Mouse (Mus musculus) frontal cortex, adult (tissue): Measurements from ENCODE around the gene Astl.
A peak's percentile ranks its signal among the peaks of the same experiment; 100 is the strongest.
"Not testable (repeated sequence)": the region's sequence is repeated elsewhere in the genome, so short reads cannot be mapped to it uniquely, and the experiment has no call there.

Experiments used
- ATAC-seq: cut with Nextera tagmentation; 2 replicates; pipeline ENCODE4 v1.9.2; 2017; ENCODE audit warnings: mild to moderate bottlenecking, moderate library complexity, mixed read lengths; ENCODE audit not compliant: low TSS enrichment

Gene Astl

GRCm38 (mm10) chr2:127338416-127338815, at the start of gene Astl:
Gene Astl (plus strand): TSS chr2:127338639.
- no peak for ATAC-seq

DNA sequence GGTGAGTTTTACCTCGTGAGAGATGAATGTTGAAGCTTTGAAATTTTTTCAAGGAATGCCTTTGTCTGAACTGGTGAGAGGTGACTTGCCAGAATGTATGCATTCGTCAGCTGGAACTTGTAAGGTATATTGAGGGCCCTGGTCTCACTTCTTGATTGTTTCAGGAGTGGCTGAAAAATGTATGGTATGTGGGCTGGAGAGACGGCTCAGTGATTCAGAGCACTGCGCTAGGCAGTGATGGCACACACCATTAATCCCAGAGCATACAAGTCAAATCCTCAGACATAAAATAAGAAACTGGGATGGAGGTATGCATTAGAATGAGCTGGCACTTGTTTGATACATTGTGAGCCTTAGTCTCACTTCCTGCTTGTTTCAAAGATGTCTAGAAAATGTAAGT, 46.2 kb upstream of the Astl start:
- no peak for ATAC-seq

GRCm38 (mm10) chr2:127297001-127297805, 41.2 kb upstream of the Astl start:
- ATAC-seq, result peak; percentile 24; the same call in 1 of the 2 replicates

DNA sequence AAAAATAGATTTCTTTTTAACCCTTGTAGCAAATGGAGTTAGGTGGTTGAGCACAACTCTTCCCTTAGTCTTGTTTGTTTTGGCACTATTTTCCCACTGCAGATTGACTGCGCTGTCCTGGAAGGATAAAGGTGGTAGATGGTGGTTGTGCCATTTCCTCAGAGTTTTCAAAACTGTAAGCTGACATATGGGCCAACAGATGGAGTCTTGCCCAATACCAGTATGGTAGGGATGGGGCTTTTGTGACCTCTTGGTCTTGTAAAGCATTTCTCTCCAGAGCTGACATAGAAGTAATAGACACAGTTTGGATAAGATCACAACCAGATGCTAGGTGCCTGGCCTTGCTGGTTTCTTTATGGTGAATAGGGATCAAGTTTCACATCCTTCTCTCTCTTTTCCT, 40.4 kb upstream of the Astl start:
- no peak for ATAC-seq

DNA sequence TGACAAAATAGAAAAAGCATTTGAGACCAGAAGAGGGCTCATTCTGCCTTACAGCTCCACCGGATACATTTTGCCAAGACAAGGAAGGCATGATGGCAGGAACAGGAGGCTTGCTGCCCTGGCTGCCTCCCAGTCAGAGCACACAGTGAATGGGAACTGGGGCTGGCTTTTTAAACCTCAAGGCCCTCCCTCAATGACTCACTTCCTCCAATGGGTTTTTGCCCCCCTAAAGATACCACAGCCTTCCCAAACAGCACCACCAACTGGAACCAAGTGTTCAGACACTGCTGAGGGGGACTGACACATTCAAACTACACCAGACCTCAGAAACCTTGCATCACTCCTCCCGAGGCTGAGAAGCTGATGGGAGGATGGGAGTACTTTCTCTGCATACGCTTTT, 37.7 kb upstream of the Astl start:
- no peak for ATAC-seq

DNA sequence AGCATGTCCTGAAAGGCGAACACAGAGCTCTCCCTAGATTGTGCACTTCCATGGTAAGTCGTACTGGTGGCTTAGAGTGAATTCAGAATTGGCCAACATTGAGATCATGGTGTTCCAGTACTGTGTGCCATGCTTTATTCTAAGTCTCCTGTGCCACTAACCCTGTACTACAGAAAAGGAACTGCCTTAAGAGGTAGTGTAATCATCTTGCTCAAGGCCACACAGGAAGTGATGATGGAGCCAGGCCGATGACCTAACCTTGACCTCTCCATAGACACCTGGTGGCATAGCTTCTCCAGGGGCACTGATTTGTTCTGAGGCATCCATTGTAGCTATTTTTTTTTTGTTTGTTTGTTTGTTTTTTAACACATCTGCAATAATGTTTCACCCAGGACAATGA, 36.6 kb upstream of the Astl start:
- no peak for ATAC-seq

DNA sequence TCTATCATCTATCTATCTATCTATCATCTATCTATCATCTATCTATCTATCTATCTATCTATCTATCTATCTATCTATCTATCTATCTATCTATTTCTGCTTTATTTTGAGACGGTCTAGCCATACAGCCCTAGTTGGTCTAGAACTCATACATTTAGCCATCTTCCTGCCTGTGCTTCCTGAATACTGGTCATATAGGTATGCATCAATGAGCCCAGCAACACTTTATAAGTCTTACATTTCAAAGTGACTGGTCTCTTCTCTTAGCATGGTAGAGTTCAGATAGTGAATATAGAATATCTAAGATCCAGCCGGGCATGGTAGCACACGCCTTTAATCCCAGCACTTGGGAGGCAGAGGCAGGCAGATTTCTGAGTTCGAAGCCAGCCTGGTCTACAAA, 34.2 kb upstream of the Astl start:
- ATAC-seq, result not testable (repeated sequence)

- ATAC-seq, result no peak
These were observed 33.7 kb upstream of the Astl start for GRCm38 (mm10) chr2:127304609-127305210.

DNA sequence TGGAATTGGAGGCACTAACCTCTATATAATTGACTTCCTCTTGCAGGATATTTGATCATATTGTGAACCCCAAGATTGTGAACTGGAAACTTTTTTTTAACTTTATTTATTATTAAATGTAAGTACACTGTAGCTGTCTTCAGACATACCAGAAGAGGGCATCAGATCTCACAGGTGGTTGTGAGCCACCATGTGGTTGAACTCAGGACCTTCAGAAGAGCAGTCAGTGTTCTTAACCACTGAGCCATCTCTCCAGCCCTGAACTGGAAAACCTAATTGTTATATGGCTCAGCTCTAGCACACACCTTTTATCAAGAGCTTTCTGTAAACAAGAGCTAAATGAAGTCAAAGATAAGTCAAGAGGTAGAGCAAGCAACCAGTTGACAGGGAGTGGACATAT, 32.3 kb upstream of the Astl start:
- ATAC-seq, result no peak

DNA sequence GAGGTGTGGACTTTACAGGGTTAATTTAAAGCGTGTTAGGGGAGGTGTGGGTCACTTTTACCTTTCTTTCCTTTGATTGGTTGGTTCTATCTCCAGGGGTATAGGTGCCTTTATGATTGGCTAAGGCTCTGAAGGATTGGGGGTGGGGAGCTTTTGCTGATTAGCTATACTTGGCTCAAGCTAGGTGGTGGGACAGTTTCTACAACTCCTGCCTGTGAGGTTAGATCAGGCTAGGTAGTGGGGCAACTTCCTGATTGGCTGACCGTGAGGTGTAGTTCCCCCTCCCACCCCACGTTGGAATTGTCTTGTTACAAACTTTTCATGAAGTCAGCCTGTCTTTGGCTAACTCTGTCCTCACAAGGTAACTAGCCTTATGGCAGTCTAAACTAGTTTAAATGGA, 31.3 kb upstream of the Astl start:
- no peak for ATAC-seq

- no peak for ATAC-seq
These were observed 29.8 kb upstream of the Astl start for GRCm38 (mm10) chr2:127308660-127309059.

DNA sequence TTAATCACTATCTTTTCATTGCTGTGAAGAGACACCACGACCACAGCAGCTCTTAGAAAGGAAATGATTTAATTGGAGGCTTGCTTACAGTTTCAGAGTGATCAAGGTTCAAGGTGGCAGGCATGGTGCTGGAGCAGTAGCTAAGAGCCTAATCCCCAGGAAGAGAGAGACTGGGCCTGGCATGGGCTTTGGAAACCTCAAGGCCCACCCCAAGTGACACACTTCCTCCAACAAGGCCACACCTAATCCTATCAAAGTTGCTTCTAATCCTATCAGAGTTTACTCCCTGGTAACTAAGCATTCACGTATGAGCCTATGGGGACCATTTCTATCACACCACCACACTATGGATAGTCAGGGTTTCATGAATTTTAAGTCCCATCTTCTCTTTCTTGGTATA, 28.2 kb upstream of the Astl start:
- no peak for ATAC-seq

DNA sequence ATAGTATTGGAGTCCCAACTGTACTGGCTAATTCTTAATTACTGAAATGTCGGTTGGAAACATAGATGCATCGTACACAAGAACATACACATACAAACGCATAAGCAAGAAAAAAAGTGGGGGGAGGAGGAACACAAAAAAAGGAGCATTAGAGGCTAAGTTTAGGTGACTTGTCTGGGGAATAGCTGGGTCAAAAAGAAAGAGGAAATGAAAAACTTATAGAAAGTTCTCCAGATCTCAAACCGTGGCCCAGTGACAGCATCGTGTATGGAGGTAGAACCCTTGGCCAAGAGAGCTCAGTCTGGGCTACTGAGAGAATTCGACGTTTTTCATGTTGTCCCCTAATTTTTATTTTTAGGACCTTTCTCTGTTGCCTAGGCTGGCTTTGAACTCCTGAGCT, 27.8 kb upstream of the Astl start:
- no peak for ATAC-seq

- ATAC-seq, result no peak
These were observed 27.2 kb upstream of the Astl start for GRCm38 (mm10) chr2:127311193-127311592.

GRCm38 (mm10) chr2:127312801-127313200, 25.6 kb upstream of the Astl start:
- no peak for ATAC-seq

GRCm38 (mm10) chr2:127313878-127314277, 24.6 kb upstream of the Astl start:
- ATAC-seq, result no peak

- ATAC-seq, result no peak
These were observed 23.8 kb upstream of the Astl start for GRCm38 (mm10) chr2:127314467-127315154.

DNA sequence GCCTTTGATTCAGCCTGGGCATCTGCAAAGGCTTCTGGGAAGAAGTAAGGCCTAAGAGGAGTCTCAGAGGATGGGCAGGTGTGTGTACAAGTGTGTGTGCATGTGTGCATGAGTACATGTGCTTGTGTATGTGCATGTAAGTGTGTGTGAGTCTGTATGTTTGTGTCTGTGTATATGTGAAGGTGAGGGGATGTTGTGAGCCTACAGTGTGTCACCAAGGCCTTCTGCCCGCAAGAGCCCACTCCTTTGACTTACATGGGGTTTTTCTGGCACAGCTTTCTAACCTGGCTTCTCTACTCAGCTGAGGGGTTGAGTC, 23.3 kb upstream of the Astl start:
- ATAC-seq, result no peak

GRCm38 (mm10) chr2:127316431-127316830, 22.0 kb upstream of the Astl start:
- no peak for ATAC-seq

DNA sequence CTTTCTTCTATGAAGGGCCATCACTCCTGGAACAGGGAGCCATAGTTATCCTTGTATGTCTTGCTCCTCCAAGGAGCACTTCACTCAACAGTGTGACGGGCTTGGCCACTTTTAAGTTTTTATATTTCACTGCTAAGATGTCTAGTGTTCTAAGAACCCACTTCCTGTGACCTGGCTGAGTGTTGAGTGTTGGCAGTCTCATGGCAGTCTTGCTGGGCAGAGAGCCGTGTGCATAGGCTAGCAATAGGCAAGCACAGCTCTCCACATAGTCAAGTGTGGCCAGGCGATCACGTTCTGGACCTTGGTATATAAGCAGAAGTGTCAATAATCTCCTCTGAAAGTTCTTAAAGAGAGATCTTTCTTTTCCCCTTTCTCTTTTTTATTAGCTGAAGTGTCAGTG, 20.3 kb upstream of the Astl start:
- no peak for ATAC-seq

DNA sequence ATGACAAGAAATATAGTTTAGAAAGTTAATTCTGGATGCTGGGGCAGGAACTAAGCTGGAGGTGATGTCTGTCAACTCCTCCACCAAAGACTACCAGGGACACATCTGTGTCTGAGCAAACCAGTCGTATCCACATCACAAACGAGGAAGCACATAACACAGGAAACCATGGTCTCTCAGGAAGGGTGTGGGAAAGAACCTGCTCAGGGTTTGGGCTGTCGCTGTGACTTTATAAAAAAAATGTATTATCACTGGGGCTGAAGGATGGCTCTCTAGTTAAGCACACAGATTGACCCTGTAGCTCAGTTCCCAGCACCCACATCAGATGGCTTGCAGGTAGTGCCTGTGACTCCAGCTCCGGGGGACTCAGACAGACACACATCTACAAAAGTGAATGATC, 19.4 kb upstream of the Astl start:
- ATAC-seq, result no peak

DNA sequence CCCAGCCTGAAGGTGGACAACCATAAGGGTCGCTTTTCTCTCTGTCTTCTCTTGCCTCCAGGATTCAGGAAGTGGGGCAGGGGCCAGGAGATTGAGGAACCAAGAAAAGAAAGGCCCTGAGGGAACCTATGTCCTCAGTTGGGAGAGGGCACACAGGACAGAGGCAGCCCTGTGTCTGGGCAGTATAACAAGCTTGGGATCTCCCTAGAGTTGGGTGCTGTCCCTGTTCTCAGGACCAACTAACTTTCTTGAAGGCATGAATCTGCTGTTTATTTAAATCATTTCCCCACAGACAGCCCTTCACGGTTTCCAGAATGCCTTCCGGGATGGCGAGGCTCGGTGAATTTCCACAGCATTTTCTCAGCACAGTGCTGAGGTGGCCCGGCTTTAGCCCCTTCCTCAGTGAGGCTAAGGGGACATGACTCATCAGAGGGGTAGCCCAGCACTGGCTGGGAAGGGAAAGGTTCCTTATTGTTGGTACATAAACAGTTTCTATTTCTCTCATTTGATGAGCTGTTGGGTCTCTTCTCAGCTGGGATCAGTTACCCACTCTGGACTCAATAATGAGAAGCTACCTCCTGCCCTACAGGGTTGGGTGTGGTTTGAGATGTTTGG, 15.7 kb upstream of the Astl start:
- no peak for ATAC-seq

DNA sequence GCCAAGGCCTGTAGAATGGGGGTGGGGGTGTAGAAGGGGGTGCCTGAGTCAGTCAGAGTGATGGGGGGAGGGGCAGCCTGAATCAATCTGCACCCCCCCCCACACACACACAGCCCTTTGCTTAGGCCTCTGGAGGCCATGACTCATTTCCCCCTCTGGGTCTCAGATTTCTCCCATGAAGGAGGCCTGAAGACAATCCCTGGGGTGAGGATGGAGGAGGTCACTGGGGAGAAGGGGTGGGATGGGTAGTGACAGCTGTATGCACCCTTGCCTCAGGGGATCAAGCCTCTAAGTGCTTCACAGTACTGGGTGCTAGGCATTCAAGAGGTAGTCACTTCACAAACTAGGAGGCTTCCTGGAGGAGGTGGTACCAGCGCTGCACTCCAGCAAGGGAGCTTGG, 14.8 kb upstream of the Astl start:
- no peak for ATAC-seq
